Mouse (Mus musculus) erythroblast, embryonic 14.5 days (primary cell): ENCODE results near the gene Clip3. TPM values are rescaled to one million over a fixed set of nuclear protein-coding genes. Genes with fewer than 3 reads are reported as not detected.

ENCODE experiments used
- H3K27me3 ChIP-seq: 2 replicates; pipeline ENCODE4 v1.6.1; 2012; ENCODE audit warnings: inconsistent platforms; ENCODE audit not compliant: control insufficient read depth
- H3K36me3 ChIP-seq: 2 replicates; pipeline ENCODE4 v1.6.1; 2012; ENCODE audit warnings: mild to moderate bottlenecking, inconsistent platforms; ENCODE audit not compliant: control insufficient read depth
- H3K4me1 ChIP-seq: 2 replicates; pipeline ENCODE4 v1.6.1; 2012; ENCODE audit warnings: inconsistent platforms; ENCODE audit not compliant: control insufficient read depth
- H3K4me3 ChIP-seq: replicated peaks from 2 replicates; pipeline ENCODE3; 2012; ENCODE audit warnings: moderate library complexity, mild to moderate bottlenecking, inconsistent platforms
- H3K9me3 ChIP-seq: 2 replicates; pipeline ENCODE4 v1.6.1; 2012; ENCODE audit warnings: low read length, inconsistent platforms, mixed read lengths; ENCODE audit not compliant: control insufficient read depth
- GATA1 ChIP-seq: IDR thresholded peaks from 2 replicates; pipeline ENCODE4 v1.6.1; 2012; ENCODE audit warnings: low read length, inconsistent platforms, mixed read lengths
- TAL1 ChIP-seq: IDR thresholded peaks from 3 replicates; pipeline ENCODE4 v1.6.1; 2012; ENCODE audit warnings: low read length, inconsistent platforms, mixed read lengths
- polyA plus RNA-seq: library from polyadenylated mRNA; stranded (reverse); fragments of >175 nt; gene quantifications from 2 replicates; pipeline ENCODE4 v1.2.3, GENCODE M21; 2012

Gene Clip3
- polyA plus RNA-seq, 1 experiment = not detected

GRCm38 (mm10) chr7:30279536-30279935, 12.0 kb upstream of the Clip3 start:
- H3K9me3 ChIP-seq = no peaks in the 10 kb centered on the region
- peaks cover 25% of the 10 kb centered on the region for H3K36me3 ChIP-seq
- peak overlapping the region; percentile 83 for H3K4me3 ChIP-seq
- no peaks in the 10 kb centered on the region for H3K27me3 ChIP-seq
- TF ChIP-seq TAL1 = no peak
- TF ChIP-seq GATA1 = no peak
- peaks cover 45% of the 10 kb centered on the region for H3K4me1 ChIP-seq

- no peaks in the 10 kb centered on the region for H3K27me3 ChIP-seq
- H3K4me1 ChIP-seq = peaks cover 45% of the 10 kb centered on the region
- no peak for TF ChIP-seq GATA1
- TF ChIP-seq TAL1 = no peak
- H3K9me3 ChIP-seq = no peaks in the 10 kb centered on the region
- H3K4me3 ChIP-seq = peak within 1 kb of the TSS; percentile 83
- peaks cover 20% of the 10 kb centered on the region for H3K36me3 ChIP-seq
These were observed 11.4 kb upstream of the Clip3 start, which contains the start of the genes Thap8 and Wdr62 for GRCm38 (mm10) chr7:30279951-30280669. TSS of gene Thap8 (plus strand) at chr7:30280094. TSS of gene Wdr62 (minus strand) at chr7:30280419.

GRCm38 (mm10) chr7:30280670-30281138, 10.8 kb upstream of the Clip3 start:
- Histone ChIP-seq H3K9me3 (no peaks in the 10 kb centered on the region), H3K27me3 (no peaks in the 10 kb centered on the region), H3K36me3 (peaks cover 16% of the 10 kb centered on the region), H3K4me1 (peaks cover 45% of the 10 kb centered on the region), H3K4me3 (peak overlapping the region; percentile 83)
- TF ChIP-seq GATA1 (no peak), TAL1 (no peak)

GRCm38 (mm10) chr7:30281522-30281921, 10.0 kb upstream of the Clip3 start:
- no peaks in the 10 kb centered on the region for H3K9me3 ChIP-seq
- H3K36me3 ChIP-seq = peaks cover 13% of the 10 kb centered on the region
- H3K27me3 ChIP-seq = no peaks in the 10 kb centered on the region; the same call in 1 of the 2 replicates
- peaks cover 45% of the 10 kb centered on the region for H3K4me1 ChIP-seq
- no peak for TF ChIP-seq GATA1
- no peak for TF ChIP-seq TAL1
- H3K4me3 ChIP-seq = no peak overlapping the region

GRCm38 (mm10) chr7:30282740-30283139, 8.8 kb upstream of the Clip3 start:
- Histone ChIP-seq H3K4me1 (peaks cover 37% of the 10 kb centered on the region), H3K27me3 (peaks cover 5% of the 10 kb centered on the region), H3K36me3 (peaks cover 5% of the 10 kb centered on the region), H3K9me3 (no peaks in the 10 kb centered on the region), H3K4me3 (no peak overlapping the region)
- TF ChIP-seq TAL1 (no peak), GATA1 (no peak)

- Histone ChIP-seq H3K4me3 (no peak overlapping the region), H3K4me1 (no peaks in the 10 kb centered on the region; the same call in 1 of the 2 replicates), H3K27me3 (peaks cover 16% of the 10 kb centered on the region), H3K9me3 (no peaks in the 10 kb centered on the region), H3K36me3 (no peaks in the 10 kb centered on the region)
- TF ChIP-seq GATA1 (no peak), TAL1 (no peak)
These were observed 4.7 kb upstream of the Clip3 start for GRCm38 (mm10) chr7:30286701-30287410.

- Histone ChIP-seq H3K27me3 (peaks cover 21% of the 10 kb centered on the region), H3K36me3 (no peaks in the 10 kb centered on the region), H3K4me1 (no peaks in the 10 kb centered on the region; the same call in 1 of the 2 replicates), H3K9me3 (no peaks in the 10 kb centered on the region), H3K4me3 (no peak overlapping the region)
- TF ChIP-seq TAL1 = no peak
- no peak for TF ChIP-seq GATA1
These were observed 3.5 kb upstream of the Clip3 start for GRCm38 (mm10) chr7:30288046-30288445.

GRCm38 (mm10) chr7:30289071-30289713, 2.3 kb upstream of the Clip3 start:
- Histone ChIP-seq H3K36me3 (no peaks in the 10 kb centered on the region), H3K4me1 (no peaks in the 10 kb centered on the region; the same call in 1 of the 2 replicates), H3K27me3 (peaks cover 21% of the 10 kb centered on the region), H3K9me3 (no peaks in the 10 kb centered on the region), H3K4me3 (no peak overlapping the region)
- no peak for TF ChIP-seq TAL1
- no peak for TF ChIP-seq GATA1
